In genomic region chr17:11705005-11705404, GRCm38 (mm10) we compare ENCODE assay signal across 10 mouse cellular contexts.
"Had no signal": no experiment of that assay in that cellular context is flagged by ENCODE, and none has a peak within 500 bp of the region (broad histone marks: within the 10 kb centered on the region; RNA-seq: fewer than 3 reads in every experiment).

No protein-coding gene starts in this region.

- DNase-seq: liver, postnatal 0 days; lung, adult 2 months; lung, postnatal 14 days; lung, postnatal 36 days; thymus, adult 18-20 months; thymus, postnatal 14 days; thymus, postnatal 36 days had no signal

- ATAC-seq: liver, postnatal 0 days; lung, postnatal 0 days; midbrain, embryonic 13.5 days; midbrain, embryonic 15.5 days had no signal
